Mouse (Mus musculus) limb, embryonic 13.5 days (tissue): ENCODE measurements around the gene Mettl26. TPM values are rescaled to one million over a fixed set of nuclear protein-coding genes. Genes with fewer than 3 reads are reported as not detected.

Source experiments
- ATAC-seq: fragments of 200-750 bp; cut with Nextera tagmentation; 2 replicates; pipeline ENCODE4 v1.8.0; 2017; ENCODE audit warnings: low read depth, moderate number of reproducible peaks, moderate TSS enrichment; ENCODE audit not compliant: low FRiP score
- H3K27ac ChIP-seq: fragments of 300-500 bp; sonication (generic); 2 replicates; pipeline ENCODE4 v1.5.1; 2015; ENCODE audit warnings: inconsistent platforms, mild to moderate bottlenecking, moderate library complexity
- H3K27me3 ChIP-seq: fragments of 300-500 bp; sonication (generic); 2 replicates; pipeline ENCODE4 v1.6.1; 2015; ENCODE audit warnings: mild to moderate bottlenecking, inconsistent platforms
- H3K36me3 ChIP-seq: fragments of 300-500 bp; sonication (generic); 2 replicates; pipeline ENCODE4 v1.6.1; 2015; ENCODE audit warnings: inconsistent platforms, mild to moderate bottlenecking, moderate library complexity
- H3K4me1 ChIP-seq: fragments of 300-500 bp; sonication (generic); 2 replicates; pipeline ENCODE4 v1.6.1; 2015; ENCODE audit warnings: inconsistent platforms
- H3K4me2 ChIP-seq: fragments of 300-500 bp; sonication (generic); replicated peaks from 2 replicates; pipeline ENCODE4 v1.6.1; 2015; ENCODE audit warnings: inconsistent platforms, mild to moderate bottlenecking, moderate library complexity
- H3K4me3 ChIP-seq: fragments of 300-500 bp; sonication (generic); 2 replicates; pipeline ENCODE4 v1.5.1; 2015; ENCODE audit warnings: moderate library complexity, mild to moderate bottlenecking, inconsistent platforms
- H3K9ac ChIP-seq: fragments of 300-500 bp; sonication (generic); 2 replicates; pipeline ENCODE4 v1.6.1; 2015; ENCODE audit warnings: mild to moderate bottlenecking, inconsistent platforms
- H3K9me3 ChIP-seq: fragments of 300-500 bp; sonication (generic); 2 replicates; pipeline ENCODE4 v1.6.1; 2016; ENCODE audit warnings: inconsistent platforms
- WGBS: fragments of 180-500 bp; shearing (Covaris S2); methylation state at CpG from one replicate; pipeline ENCODE4 v1.1.7; 2015; 5-methylcytosine and 5-hydroxymethylcytosine counted together
- polyA plus RNA-seq: library from polyadenylated mRNA; unstranded; fragments of >200 nt; fragmentation: Nextera tagmentation; extraction: Ambion mirVana; gene quantifications from 2 replicates; pipeline ENCODE4 v1.2.1, GENCODE M21; 2015

Gene Mettl26
- polyA plus RNA-seq, 1 experiment from 2014 or later, result 56.2 TPM

DNA sequence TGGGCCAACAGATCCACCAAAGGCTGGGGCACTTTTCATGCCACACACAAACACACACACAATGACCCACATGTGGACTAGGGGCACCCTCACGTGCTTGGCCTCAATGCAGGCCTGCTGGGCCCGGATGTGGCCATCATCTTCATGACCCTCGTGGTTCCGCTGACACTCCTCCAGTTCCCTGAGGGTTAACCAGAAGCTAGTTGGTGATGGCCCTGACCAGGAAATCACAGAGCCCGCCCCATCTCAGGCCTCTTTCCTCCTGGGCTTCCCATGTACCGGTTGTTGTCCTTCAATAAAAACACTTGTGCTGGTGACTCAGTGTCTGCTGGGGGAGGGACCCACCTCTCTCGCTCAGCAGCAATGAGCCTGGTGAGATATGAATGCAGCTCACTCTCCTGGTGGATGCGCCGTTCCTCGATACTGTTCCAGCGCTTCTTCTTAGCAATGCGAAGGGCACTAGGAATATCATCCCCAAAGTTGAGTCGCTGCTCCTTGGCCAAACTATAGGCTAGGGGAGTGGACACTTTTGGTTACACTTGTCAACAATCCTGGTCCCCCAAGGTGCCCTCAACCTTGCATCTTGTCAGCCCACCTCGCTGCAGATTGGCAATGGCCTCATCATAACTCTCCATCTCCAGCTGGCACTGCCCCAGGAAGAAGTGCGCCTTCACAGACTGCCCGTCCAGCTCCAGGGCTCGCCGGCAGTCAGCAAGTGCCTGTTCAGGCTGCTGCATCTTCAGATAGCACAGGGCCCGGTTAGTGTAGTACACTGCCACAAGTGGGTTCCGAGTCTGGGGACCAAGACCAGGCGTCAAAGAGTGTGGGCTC is 43.2 kb upstream of the Mettl26 start:
- Histone ChIP-seq H3K27ac (peak overlapping the region; percentile 86; the same call in 1 of the 2 replicates), H3K9ac (peak overlapping the region; percentile 91), H3K27me3 (no peaks in the 10 kb centered on the region), H3K4me1 (peaks cover 76% of the 10 kb centered on the region), H3K9me3 (no peaks in the 10 kb centered on the region), H3K36me3 (peaks cover 45% of the 10 kb centered on the region), H3K4me3 (peak overlapping the region; percentile 88), H3K4me2 (peak overlapping the region; percentile 98)
- whole genome bisulfite sequencing, result 61% methylated on average over 21 of the region's 21 CpGs
- ATAC-seq, result no peak

DNA sequence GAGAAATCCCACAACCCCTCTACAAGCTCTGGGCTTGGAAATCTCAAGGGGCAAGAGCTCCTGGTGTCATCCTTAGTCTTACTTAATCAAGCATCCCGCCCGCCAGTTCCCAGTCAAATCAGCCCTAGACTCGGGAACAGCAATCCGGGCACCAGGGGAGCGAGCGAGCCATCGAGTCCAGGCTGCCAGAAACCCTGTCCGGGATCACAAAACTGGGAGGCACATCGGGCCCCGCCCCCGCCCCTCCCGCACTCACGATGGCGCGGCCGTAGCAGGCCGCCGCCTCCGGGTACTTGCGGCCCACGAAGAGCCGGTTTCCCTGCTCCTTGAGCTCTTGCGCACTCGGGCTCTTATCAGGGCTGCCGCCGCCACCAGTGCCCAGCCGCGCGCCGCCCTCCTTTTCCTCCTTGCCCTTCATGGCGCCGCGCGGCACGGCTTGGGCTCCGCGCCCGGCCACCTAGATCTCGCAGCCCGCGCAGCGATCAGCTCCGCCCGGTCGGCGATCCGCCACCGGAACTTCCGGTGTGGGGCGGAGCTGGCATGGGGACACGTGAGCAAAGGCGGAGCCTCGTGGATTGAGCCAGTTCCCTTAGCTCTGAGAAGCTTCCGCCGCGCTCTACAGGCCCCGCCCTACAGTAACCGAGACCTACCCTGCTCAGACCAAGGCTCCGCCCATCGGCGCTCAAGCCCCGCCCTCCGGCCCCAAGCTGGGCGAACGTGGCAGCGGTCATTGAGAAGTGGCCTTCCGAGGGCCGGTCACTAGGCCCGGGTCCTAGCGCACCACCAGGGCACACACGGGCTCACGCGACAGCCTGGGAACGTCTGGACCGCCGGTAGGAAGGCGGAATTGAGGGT is 42.2 kb upstream of the Mettl26 start:
- Histone ChIP-seq H3K27ac (peak overlapping the region; percentile 92), H3K4me2 (peak overlapping the region; percentile 98), H3K4me1 (peaks cover 79% of the 10 kb centered on the region), H3K9ac (peak overlapping the region; percentile 91), H3K36me3 (peaks cover 38% of the 10 kb centered on the region), H3K27me3 (no peaks in the 10 kb centered on the region), H3K4me3 (peak overlapping the region; percentile 88), H3K9me3 (no peaks in the 10 kb centered on the region)
- ATAC-seq, result peak; percentile 90
- WGBS, result under 1% methylated on average over 77 of the region's 77 CpGs

DNA sequence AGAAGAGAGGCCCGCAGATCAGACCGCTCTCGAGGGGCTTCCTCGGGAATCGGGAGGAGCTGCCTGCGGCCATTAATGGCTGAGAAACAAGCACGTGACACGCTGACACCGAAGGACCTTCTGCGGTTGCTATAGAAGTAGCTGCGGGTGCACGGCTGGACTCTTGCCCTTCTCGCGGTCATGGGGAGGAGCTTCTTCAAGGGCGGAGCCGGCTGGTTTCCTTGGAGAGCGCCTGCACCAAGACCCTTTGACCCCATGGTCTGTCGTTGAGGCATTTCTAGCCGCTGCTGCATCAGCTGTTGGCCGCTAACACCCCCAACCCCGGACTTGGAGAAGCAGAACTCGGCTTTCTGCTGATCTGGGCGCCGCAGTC is 41.6 kb upstream of the Mettl26 start, which contains the start of gene Stub1:
Stub1 (minus strand) TSS at position 114 of the 373 bp plus-strand sequence.
- peak; percentile 60 for ATAC-seq
- WGBS, result 0% methylated on average over 24 of the region's 24 CpGs

DNA sequence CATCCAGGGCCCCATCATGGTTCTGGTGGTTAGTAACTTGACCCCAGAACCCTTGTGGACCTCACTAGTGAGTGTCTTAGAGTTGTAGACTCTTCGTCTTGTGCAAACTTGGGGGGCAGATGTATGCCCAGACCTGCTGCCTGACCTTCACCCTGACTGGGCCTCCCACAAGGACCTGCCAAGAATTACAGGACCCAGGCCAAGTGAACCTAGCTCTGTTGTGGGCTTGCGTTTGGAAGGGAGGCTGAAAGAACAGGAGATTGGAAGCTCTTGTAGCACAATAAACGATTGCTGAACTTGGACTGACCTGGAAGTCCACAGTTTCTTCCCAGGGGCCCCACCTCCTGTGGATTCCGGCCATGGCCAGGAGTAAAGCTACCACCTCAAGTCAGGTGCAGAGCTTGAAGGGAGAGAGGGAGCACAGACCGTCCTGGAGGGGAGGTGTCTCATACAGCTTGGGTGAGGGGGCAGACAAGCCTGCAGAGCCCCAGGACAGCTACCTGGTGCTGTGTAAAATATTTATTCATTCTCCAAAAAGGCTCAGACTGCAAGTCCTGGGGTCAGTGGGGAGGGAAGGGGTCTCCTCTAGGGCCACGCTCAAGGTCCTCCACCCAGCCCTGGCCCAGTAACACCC is 40.8 kb upstream of the Mettl26 start:
- H3K9me3 ChIP-seq, result no peaks in the 10 kb centered on the region
- H3K4me1 ChIP-seq, result peaks cover 74% of the 10 kb centered on the region
- WGBS, result 41% methylated on average over 6 of the region's 6 CpGs
- H3K27me3 ChIP-seq, result no peaks in the 10 kb centered on the region
- H3K36me3 ChIP-seq, result peaks cover 47% of the 10 kb centered on the region
- H3K27ac ChIP-seq, result peak overlapping the region; percentile 92
- peak overlapping the region; percentile 98 for H3K4me2 ChIP-seq
- no peak for ATAC-seq
- peak overlapping the region; percentile 88 for H3K4me3 ChIP-seq
- H3K9ac ChIP-seq, result peak overlapping the region; percentile 75

More for the DNA sequence above, 41.6 kb upstream of the Mettl26 start, which contains the start of gene Stub1:
- peak within 1 kb of the TSS; percentile 88 for H3K4me3 ChIP-seq
- peak within 1 kb of the TSS; percentile 91 for H3K9ac ChIP-seq
- H3K4me1 ChIP-seq, result peaks cover 78% of the 10 kb centered on the region
- peak within 1 kb of the TSS; percentile 92 for H3K27ac ChIP-seq
- H3K36me3 ChIP-seq, result peaks cover 42% of the 10 kb centered on the region
- H3K27me3 ChIP-seq, result no peaks in the 10 kb centered on the region
- H3K4me2 ChIP-seq, result peak within 1 kb of the TSS; percentile 98
- H3K9me3 ChIP-seq, result no peaks in the 10 kb centered on the region

DNA sequence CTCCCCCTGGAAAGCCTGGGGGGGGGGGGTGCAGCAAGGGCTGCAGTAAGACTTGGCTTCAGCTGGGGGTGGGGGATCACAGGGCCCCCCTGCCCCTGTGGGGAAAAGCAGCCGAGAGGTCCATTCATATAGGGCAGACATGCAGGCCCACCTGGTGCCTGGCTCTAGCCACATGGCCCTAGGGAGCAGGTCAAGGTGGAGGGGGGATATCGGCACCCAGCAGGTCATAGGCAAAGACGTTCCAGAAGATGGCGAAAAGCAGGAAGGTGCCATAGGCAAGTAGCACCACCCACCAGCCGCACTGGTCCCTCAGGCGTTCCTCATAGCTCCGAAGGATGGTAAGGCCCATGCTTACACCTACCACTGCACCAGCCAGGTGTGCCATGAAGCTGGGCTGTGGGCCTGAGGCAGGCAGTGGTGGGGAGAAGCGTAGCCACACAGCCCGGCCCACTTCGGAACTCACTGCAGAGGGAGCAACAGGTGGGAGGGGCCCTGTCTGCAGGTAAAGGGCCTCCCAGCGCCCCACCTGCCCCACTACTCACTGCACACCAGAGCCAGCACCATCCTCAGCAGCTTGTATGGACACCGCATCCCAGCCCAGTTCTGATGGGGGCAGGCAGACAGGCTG is 40.2 kb upstream of the Mettl26 start:
- peak overlapping the region; percentile 88 for H3K4me3 ChIP-seq
- H3K4me2 ChIP-seq, result peak overlapping the region; percentile 98
- no peak for ATAC-seq
- H3K36me3 ChIP-seq, result peaks cover 54% of the 10 kb centered on the region
- H3K9ac ChIP-seq, result peak overlapping the region; percentile 75
- no peak overlapping the region for H3K27ac ChIP-seq
- peaks cover 68% of the 10 kb centered on the region for H3K4me1 ChIP-seq
- no peaks in the 10 kb centered on the region for H3K27me3 ChIP-seq
- no peaks in the 10 kb centered on the region for H3K9me3 ChIP-seq
- 87% methylated on average over 12 of the region's 12 CpGs for WGBS

DNA sequence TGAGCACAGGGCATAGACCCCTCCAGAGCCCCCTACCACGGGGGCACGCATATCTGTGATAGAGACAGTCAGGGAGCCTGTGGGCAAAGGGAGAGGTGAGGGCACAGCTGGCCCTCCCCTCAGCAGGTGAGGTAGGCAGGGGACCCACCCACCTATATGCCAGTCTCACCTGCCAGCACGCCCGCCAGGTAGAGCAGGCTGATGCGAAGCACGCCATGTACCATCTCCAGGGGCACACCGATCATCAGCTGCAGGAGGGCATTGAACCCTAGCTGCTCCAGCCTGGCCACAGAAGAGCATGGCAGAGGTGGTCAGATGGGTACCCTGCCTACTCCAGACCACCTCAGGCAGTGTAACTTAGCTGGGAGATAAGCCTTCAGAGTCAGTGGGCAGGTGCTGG is 39.6 kb upstream of the Mettl26 start:
- Histone ChIP-seq H3K9ac (peak overlapping the region; percentile 75; the same call in 1 of the 2 replicates), H3K4me1 (peaks cover 62% of the 10 kb centered on the region), H3K27ac (no peak overlapping the region), H3K4me3 (0 out of 2 replicates have a peak overlapping the region, but pooled peaks have one; percentile 88), H3K9me3 (no peaks in the 10 kb centered on the region), H3K4me2 (peak overlapping the region; percentile 98), H3K27me3 (no peaks in the 10 kb centered on the region), H3K36me3 (peaks cover 55% of the 10 kb centered on the region)
- WGBS, result 93% methylated on average over 7 of the region's 7 CpGs
- ATAC-seq, result no peak

DNA sequence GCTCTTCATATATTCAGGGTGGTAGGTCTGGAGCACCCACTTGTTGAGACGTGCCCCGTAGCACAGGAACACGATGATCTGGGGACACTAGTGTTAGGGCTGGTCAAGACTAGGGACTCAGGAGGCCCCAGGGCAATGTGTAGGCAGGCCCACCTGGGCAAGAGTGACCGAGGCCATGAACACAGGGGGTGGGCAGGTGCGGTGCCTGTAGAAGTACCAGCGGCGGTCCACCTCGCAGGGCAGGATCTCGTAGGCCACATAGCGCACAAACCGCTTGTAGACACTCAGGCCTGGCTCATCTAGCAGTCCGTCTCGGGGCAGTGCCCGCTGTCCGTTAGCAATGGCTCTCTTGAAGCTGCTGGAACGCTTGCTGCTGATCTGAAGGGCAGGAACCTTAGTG is 39.1 kb upstream of the Mettl26 start:
- no peak for ATAC-seq
- H3K4me1 ChIP-seq, result peaks cover 57% of the 10 kb centered on the region
- H3K36me3 ChIP-seq, result peaks cover 55% of the 10 kb centered on the region
- H3K27me3 ChIP-seq, result no peaks in the 10 kb centered on the region
- 93% methylated on average over 16 of the region's 16 CpGs for WGBS
- peak overlapping the region; percentile 98; the same call in 1 of the 2 replicates for H3K4me2 ChIP-seq
- no peaks in the 10 kb centered on the region for H3K9me3 ChIP-seq
- peak overlapping the region; percentile 3; the same call in 1 of the 2 replicates for H3K4me3 ChIP-seq
- 0 out of 2 replicates have a peak overlapping the region, but pooled peaks have one; percentile 68 for H3K9ac ChIP-seq
- no peak overlapping the region for H3K27ac ChIP-seq

DNA sequence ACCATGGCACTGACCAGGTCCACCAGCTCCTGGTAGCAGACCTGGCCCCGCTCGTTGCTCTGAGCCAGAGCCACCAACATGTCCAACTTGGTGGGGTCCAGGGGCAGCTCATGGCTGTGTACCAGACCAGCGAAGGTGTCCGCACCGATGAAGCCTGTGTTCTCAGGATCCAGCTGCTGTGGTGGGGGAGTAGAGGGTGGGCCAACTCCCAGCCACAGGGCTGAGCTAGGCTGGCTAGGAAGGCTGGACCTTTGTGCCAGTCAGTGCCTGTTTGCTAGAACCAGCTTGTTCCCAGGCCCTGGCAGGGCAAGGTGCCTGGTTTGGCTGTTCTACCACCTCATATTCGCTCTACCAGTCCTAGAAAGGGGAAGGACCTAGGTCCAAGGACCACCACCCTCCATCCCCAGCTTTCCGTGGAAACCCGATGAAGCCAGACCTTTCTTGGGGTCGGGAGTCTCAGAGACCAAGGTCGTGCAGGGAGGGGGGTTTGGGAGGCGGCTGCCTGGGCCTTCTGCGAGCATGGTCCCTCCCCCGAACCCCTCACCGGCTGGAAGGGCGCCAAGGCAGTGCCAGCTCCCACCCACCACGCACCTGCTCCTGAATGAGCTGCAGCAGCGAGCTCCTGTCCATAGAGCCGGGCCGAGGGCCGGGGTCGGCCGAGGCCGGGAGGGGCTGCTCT is 38.3 kb upstream of the Mettl26 start:
- peaks cover 50% of the 10 kb centered on the region for H3K4me1 ChIP-seq
- H3K27ac ChIP-seq, result peak overlapping the region; percentile 33; the same call in 1 of the 2 replicates
- WGBS, result 24% methylated on average over 22 of the region's 23 CpGs
- peak overlapping the region; percentile 98 for H3K4me2 ChIP-seq
- H3K27me3 ChIP-seq, result no peaks in the 10 kb centered on the region
- H3K9ac ChIP-seq, result peak overlapping the region; percentile 68
- peaks cover 55% of the 10 kb centered on the region for H3K36me3 ChIP-seq
- H3K9me3 ChIP-seq, result no peaks in the 10 kb centered on the region
- ATAC-seq, result no peak
- H3K4me3 ChIP-seq, result peak overlapping the region; percentile 42

DNA sequence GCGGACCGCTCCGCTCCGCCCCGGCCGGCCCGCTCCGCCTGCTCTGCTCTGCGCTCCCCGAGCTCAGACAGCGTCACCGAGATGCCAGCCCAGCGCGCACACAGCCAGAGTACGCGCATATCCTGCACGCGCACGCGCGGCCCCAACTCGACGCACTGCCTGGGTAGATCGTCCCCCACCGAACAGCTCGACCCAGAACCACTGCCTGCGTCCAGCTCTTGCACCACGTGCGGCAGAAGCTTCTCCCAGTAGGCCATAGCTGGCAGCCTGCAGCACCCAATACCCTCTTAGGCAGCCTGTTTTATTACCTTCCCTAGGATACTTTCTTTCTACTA is 37.8 kb upstream of the Mettl26 start, which contains the start of gene Rhbdl1:
Rhbdl1 (minus strand) TSS at position 220 of the 335 bp plus-strand sequence.
- Histone ChIP-seq H3K27me3 (no peaks in the 10 kb centered on the region), H3K4me1 (peaks cover 45% of the 10 kb centered on the region), H3K9me3 (no peaks in the 10 kb centered on the region), H3K9ac (peak within 1 kb of the TSS; percentile 68), H3K4me2 (peak within 1 kb of the TSS; percentile 98), H3K36me3 (peaks cover 56% of the 10 kb centered on the region), H3K27ac (peak within 1 kb of the TSS; percentile 33; the same call in 1 of the 2 replicates), H3K4me3 (peak within 1 kb of the TSS; percentile 42)
- 3% methylated on average over 24 of the region's 29 CpGs for WGBS
- no peak for ATAC-seq

DNA sequence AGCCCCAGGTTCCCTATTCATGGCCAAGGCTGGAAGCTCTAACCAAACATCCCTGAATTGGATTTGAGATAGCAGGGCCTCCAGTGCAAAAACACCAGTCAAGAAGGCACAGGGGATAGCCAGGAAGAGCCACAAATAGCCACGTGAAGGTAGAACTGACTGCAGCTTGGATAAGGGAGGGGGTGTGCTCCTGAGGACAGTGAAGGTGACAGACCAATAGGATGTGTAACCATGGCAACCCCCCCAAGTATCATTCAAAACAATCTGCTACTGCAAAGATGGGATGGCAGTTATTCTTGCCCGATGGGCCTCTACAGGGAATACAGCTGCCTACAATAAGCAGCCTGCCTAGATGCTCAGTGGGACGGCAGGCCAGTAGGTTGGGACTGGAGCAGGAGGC is 37.3 kb upstream of the Mettl26 start:
- H3K27ac ChIP-seq, result no peak overlapping the region
- peaks cover 61% of the 10 kb centered on the region for H3K36me3 ChIP-seq
- ATAC-seq, result no peak
- H3K9ac ChIP-seq, result peak overlapping the region; percentile 68
- H3K4me2 ChIP-seq, result peak overlapping the region; percentile 98
- no peaks in the 10 kb centered on the region for H3K9me3 ChIP-seq
- no peaks in the 10 kb centered on the region for H3K27me3 ChIP-seq
- peaks cover 44% of the 10 kb centered on the region for H3K4me1 ChIP-seq
- peak overlapping the region; percentile 42; the same call in 1 of the 2 replicates for H3K4me3 ChIP-seq
- WGBS, result 68% methylated on average over 3 of the region's 3 CpGs

DNA sequence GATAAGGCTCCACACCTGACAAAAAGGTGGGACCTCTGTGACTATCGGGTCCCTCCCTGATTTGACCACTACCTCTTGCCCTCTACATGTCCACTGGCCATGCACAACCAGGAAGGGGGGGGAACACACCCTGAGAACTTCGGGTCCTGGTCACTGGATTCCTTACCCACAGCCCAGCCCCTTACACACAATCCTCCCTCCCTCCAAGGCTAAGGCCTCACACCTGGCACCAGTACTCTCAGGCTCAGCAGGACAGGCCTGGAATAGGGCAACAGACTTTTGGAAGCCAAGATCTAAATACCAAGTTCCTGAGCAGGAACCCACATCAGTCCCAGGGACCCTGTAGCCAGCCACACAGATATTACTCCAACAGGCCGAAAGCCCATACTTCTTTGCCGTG is 36.0 kb upstream of the Mettl26 start:
- Histone ChIP-seq H3K36me3 (peaks cover 66% of the 10 kb centered on the region), H3K27me3 (no peaks in the 10 kb centered on the region), H3K27ac (no peak overlapping the region), H3K4me3 (no peak overlapping the region), H3K9me3 (no peaks in the 10 kb centered on the region), H3K4me1 (peaks cover 49% of the 10 kb centered on the region), H3K4me2 (no peak overlapping the region), H3K9ac (no peak overlapping the region)
- no peak for ATAC-seq
- 88% methylated on average over 4 of the region's 4 CpGs for WGBS
